Mouse (Mus musculus): ENCODE measurements around the gene Exoc4. TPM values are rescaled to one million over a fixed set of nuclear protein-coding genes. Genes with fewer than 3 reads are reported as not detected.

Gene Exoc4
- polyA plus RNA-seq, 1 experiment from 2014 or later = 18.1 TPM

DNA sequence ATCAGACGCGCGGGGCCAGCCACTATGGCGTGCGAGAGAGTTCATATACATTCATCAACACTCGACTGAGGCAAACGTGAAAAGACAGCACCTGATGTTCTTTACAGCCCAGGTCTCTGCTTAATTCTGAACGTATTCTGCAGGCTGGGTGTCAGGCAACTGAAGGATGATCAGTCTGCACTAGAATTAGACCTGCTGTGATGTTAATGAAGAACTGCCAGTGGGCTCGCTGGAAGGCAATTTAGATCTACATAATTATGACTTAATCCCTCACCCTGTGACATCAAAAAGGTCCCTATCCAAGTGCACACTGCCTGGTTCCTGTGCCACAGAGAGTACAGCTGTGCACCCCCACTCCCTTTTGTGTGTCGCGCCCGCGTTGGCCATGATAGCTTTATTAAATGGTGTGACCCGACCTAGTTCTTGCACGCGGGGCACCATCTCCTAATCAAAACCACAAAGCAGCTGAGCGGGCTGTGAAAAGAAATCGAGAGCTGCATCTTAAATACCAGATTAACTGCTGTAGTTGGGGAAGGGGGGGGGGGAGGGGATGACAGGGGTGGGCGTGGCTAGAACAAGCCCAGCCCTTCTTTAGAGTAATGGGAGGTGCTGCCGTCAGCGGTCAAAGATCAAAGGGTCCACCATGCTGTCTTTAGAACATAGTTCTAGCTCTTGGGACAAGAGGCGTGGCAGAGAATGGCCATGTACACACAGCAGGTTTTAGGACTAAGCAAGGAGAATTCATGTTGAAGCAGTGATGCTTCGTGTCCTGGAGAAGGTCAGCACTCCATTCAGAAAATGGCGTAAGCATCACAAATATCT lies 743.5 kb downstream of the Exoc4 start:
- no peaks in the 10 kb centered on the region for H3K9me3 ChIP-seq (replicated peaks; ENCODE audit: low read length)
- no peak for TF ChIP-seq CTCF (IDR thresholded peaks at IDR 0.05; ENCODE audit: low read depth)
- no peaks in the 10 kb centered on the region for H3K4me1 ChIP-seq (replicated peaks; ENCODE audit: insufficient read depth, low read length)
- H3K9ac ChIP-seq (ENCODE audit: low read depth, low read length) = no peak overlapping the region
- H3K27ac ChIP-seq = no peak overlapping the region
- DNase-seq (ENCODE audit: low spot score) = no peak
- ATAC-seq (replicated peaks; ENCODE audit: low FRiP score, low read depth) = no peak
- H3K4me3 ChIP-seq (replicated peaks; ENCODE audit: low read depth, low read length) = no peak overlapping the region
- no peaks in the 10 kb centered on the region for H3K27me3 ChIP-seq (ENCODE audit: insufficient read depth, low read length)
- H3K4me2 ChIP-seq (ENCODE audit: low read length) = no peak overlapping the region
- 57% methylated on average over 24 of the region's 24 CpGs for WGBS
- no peaks in the 10 kb centered on the region for H3K36me3 ChIP-seq (ENCODE audit: insufficient read depth, low read length)

DNA sequence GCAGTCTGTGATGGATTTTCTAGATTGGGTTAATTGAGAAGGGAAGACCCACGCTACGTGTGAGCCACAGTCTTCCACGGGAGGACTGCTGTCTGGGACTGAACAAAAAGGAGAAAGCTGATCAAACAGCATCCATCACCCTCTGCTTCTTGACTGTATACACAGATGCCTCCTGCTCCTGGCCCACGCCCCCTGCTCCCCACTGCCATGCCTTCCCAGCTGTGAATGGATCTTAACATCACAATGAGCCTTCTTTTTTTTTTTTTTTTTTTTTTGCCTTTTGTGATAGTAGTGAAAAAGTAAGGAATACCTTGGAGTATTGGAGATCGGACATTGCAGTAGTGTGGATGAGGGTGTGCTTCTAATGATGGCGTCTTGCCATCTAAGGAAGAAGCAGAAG lies 745.0 kb downstream of the Exoc4 start:
- H3K27me3 ChIP-seq (ENCODE audit: insufficient read depth, low read length) = no peaks in the 10 kb centered on the region
- 82% methylated on average over 6 of the region's 6 CpGs for WGBS
- H3K27ac ChIP-seq = no peak overlapping the region
- no peak for TF ChIP-seq CTCF (IDR thresholded peaks at IDR 0.05; ENCODE audit: low read depth)
- H3K9me3 ChIP-seq (replicated peaks; ENCODE audit: low read length) = no peaks in the 10 kb centered on the region
- no peak overlapping the region for H3K9ac ChIP-seq (ENCODE audit: low read depth, low read length)
- DNase-seq (ENCODE audit: low spot score) (no peak), ATAC-seq (replicated peaks; ENCODE audit: low FRiP score, low read depth) (no peak)
- H3K36me3 ChIP-seq (ENCODE audit: insufficient read depth, low read length) = no peaks in the 10 kb centered on the region
- no peak overlapping the region for H3K4me3 ChIP-seq (replicated peaks; ENCODE audit: low read depth, low read length)
- no peaks in the 10 kb centered on the region for H3K4me1 ChIP-seq (replicated peaks; ENCODE audit: insufficient read depth, low read length)
- H3K4me2 ChIP-seq (ENCODE audit: low read length) = no peak overlapping the region

DNA sequence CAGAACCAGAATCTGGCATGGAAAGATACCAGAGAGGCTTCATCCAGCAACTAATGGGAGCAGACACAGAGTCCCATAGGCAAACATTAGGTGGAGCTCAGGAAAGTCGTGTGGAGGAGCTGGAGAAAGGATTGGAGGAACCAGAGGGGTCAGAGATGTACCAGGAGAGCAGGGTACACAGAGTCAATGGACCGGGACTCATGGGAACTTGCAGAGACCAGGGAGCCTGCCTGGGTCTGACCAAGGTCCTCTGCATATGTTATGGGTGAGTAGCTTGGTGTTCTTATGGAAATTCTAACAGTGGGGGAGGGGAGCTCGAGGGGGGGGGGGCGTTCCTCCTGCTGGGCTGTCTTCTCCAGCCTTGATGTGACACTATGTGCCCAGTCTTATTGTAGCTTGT lies 749.7 kb downstream of the Exoc4 start:
- H3K9ac ChIP-seq (ENCODE audit: low read depth, low read length) = no peak overlapping the region
- H3K36me3 ChIP-seq (ENCODE audit: insufficient read depth, low read length) = no peaks in the 10 kb centered on the region
- H3K9me3 ChIP-seq (replicated peaks; ENCODE audit: low read length) = no peaks in the 10 kb centered on the region
- no peak for TF ChIP-seq CTCF (IDR thresholded peaks at IDR 0.05; ENCODE audit: low read depth)
- no peaks in the 10 kb centered on the region for H3K4me1 ChIP-seq (replicated peaks; ENCODE audit: insufficient read depth, low read length)
- WGBS = 32% methylated on average over 3 of the region's 4 CpGs
- no peak overlapping the region for H3K27ac ChIP-seq
- H3K4me2 ChIP-seq (ENCODE audit: low read length) = no peak overlapping the region
- no peak for DNase-seq (ENCODE audit: low spot score)
- no peak overlapping the region for H3K4me3 ChIP-seq (replicated peaks; ENCODE audit: low read depth, low read length)
- peak; percentile 94 for ATAC-seq (replicated peaks; ENCODE audit: low FRiP score, low read depth)
- no peaks in the 10 kb centered on the region for H3K27me3 ChIP-seq (ENCODE audit: insufficient read depth, low read length)

DNA sequence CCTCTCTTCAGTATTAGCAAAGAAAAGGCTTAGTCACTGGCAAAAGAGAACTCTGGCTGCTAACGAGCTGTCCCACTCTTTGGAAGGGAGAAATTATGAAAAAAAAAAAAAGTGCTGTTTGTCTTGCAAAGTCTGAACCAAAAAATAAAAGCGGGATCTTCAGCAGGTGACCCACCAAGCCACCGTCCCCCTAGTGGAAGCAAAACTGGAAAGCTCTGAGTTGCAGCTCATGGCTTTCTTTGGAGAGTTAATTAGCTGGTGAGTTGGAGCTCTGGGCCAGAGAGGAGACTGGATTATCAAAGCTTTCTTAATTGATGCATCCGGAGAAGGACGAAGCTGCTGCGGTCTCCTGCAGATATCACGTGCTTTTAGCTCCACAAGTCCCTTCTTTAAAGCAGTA lies 750.6 kb downstream of the Exoc4 start:
- no peak overlapping the region for H3K9ac ChIP-seq (ENCODE audit: low read depth, low read length)
- no peak overlapping the region for H3K4me2 ChIP-seq (ENCODE audit: low read length)
- no peak for DNase-seq (ENCODE audit: low spot score)
- H3K4me1 ChIP-seq (replicated peaks; ENCODE audit: insufficient read depth, low read length) = no peaks in the 10 kb centered on the region
- no peaks in the 10 kb centered on the region for H3K9me3 ChIP-seq (replicated peaks; ENCODE audit: low read length)
- no peak overlapping the region for H3K4me3 ChIP-seq (replicated peaks; ENCODE audit: low read depth, low read length)
- 37% methylated on average over 7 of the region's 7 CpGs for WGBS
- ATAC-seq (replicated peaks; ENCODE audit: low FRiP score, low read depth) = no peak
- TF ChIP-seq CTCF (IDR thresholded peaks at IDR 0.05; ENCODE audit: low read depth) = peak; percentile 28
- no peaks in the 10 kb centered on the region for H3K27me3 ChIP-seq (ENCODE audit: insufficient read depth, low read length)
- no peaks in the 10 kb centered on the region for H3K36me3 ChIP-seq (ENCODE audit: insufficient read depth, low read length)
- H3K27ac ChIP-seq = no peak overlapping the region

DNA sequence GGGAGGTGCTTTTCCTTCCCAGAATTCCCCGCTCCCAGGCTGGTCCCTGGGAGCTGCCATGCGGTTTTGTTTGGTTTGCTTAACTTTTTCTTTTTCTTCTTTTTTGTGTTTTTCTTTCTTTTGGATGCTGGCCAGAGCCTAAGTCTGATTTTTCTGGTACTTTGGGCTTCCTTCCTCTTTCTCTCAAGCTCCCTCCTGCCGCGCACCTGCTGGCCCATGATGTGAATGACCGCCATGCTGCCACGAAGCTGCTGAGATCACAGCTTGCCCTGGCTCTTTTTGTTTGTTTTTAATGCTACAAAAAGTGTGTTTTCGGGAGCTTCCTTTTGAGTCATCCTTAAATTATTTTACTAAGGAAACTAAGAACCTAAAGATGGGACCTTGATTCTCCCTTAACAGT lies 751.8 kb downstream of the Exoc4 start:
- DNase-seq (ENCODE audit: low spot score) = no peak
- H3K4me2 ChIP-seq (ENCODE audit: low read length) = no peak overlapping the region
- no peak for ATAC-seq (replicated peaks; ENCODE audit: low FRiP score, low read depth)
- H3K27me3 ChIP-seq (ENCODE audit: insufficient read depth, low read length) = no peaks in the 10 kb centered on the region
- no peak overlapping the region for H3K9ac ChIP-seq (ENCODE audit: low read depth, low read length)
- H3K27ac ChIP-seq = no peak overlapping the region
- no peak for TF ChIP-seq CTCF (IDR thresholded peaks at IDR 0.05; ENCODE audit: low read depth)
- H3K4me1 ChIP-seq (replicated peaks; ENCODE audit: insufficient read depth, low read length) = no peaks in the 10 kb centered on the region
- WGBS = 85% methylated on average over 7 of the region's 7 CpGs
- no peaks in the 10 kb centered on the region for H3K9me3 ChIP-seq (replicated peaks; ENCODE audit: low read length)
- H3K4me3 ChIP-seq (replicated peaks; ENCODE audit: low read depth, low read length) = no peak overlapping the region
- H3K36me3 ChIP-seq (ENCODE audit: insufficient read depth, low read length) = no peaks in the 10 kb centered on the region

DNA sequence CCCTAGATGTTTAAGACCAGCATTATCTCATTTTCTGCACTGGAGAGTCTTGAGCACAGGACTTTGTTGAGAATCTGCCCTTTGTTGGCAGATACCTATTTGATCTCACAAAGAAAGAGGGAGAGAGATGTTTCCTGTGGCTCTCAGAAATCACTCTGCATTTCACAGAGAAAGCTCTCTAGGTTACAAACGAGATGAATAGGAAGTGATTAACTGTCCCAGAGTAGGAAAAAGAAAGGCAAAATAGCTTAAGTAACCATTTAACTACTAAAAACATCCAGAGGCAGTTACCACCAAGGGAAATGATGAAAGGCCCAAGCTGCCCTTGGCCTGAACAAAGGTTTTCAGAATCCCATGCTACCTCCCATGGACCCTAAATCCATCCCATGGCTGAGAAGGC lies 754.1 kb downstream of the Exoc4 start:
- H3K4me3 ChIP-seq (replicated peaks; ENCODE audit: low read depth, low read length) = no peak overlapping the region
- no peaks in the 10 kb centered on the region for H3K36me3 ChIP-seq (ENCODE audit: insufficient read depth, low read length)
- DNase-seq (ENCODE audit: low spot score) (no peak), ATAC-seq (replicated peaks; ENCODE audit: low FRiP score, low read depth) (no peak)
- no peak for TF ChIP-seq CTCF (IDR thresholded peaks at IDR 0.05; ENCODE audit: low read depth)
- H3K9me3 ChIP-seq (replicated peaks; ENCODE audit: low read length) = no peaks in the 10 kb centered on the region
- H3K4me1 ChIP-seq (replicated peaks; ENCODE audit: insufficient read depth, low read length) = no peaks in the 10 kb centered on the region
- H3K4me2 ChIP-seq (ENCODE audit: low read length) = no peak overlapping the region
- H3K27me3 ChIP-seq (ENCODE audit: insufficient read depth, low read length) = no peaks in the 10 kb centered on the region
- WGBS = 23% methylated on average over 1 of the region's 1 CpGs
- H3K27ac ChIP-seq = no peak overlapping the region
- H3K9ac ChIP-seq (ENCODE audit: low read depth, low read length) = no peak overlapping the region

DNA sequence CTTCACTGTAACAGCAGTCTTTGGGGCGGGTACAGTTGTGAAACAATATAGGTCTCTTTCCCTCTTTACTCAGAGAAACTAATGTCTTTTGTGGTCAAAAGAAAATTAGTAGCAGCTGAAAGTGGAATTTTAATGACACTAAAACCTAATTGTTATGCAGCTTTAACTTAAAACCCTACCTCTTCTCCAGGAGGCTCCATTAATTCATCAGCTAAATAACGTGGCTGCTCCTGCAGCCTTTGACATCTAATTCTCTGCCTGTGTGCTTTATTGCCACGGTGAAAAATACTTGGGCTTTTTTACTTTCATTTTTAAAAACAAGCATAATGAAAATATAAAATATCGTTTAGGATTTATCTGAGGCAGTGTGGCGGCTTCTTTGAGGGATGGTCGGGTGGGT lies 764.6 kb downstream of the Exoc4 start:
- Histone ChIP-seq H3K36me3 (ENCODE audit: insufficient read depth, low read length) (no peaks in the 10 kb centered on the region), H3K27ac (no peak overlapping the region), H3K4me2 (ENCODE audit: low read length) (no peak overlapping the region), H3K27me3 (ENCODE audit: insufficient read depth, low read length) (no peaks in the 10 kb centered on the region), H3K4me3 (replicated peaks; ENCODE audit: low read depth, low read length) (no peak overlapping the region), H3K9ac (ENCODE audit: low read depth, low read length) (no peak overlapping the region), H3K4me1 (replicated peaks; ENCODE audit: insufficient read depth, low read length) (no peaks in the 10 kb centered on the region), H3K9me3 (replicated peaks; ENCODE audit: low read length) (no peaks in the 10 kb centered on the region)
- ATAC-seq (replicated peaks; ENCODE audit: low FRiP score, low read depth) = no peak
- WGBS = 72% methylated on average over 6 of the region's 6 CpGs
- no peak for TF ChIP-seq CTCF (IDR thresholded peaks at IDR 0.05; ENCODE audit: low read depth)
- DNase-seq (ENCODE audit: low spot score) = no peak

Other genes starting within 250 kb of the Exoc4 start
- 154 and 160 TPM in 2 replicates for gene Chchd3, start 188.8 kb upstream of the Exoc4 start, polyA plus RNA-seq (2015; fragmentation: Nextera tagmentation; extraction: Ambion mirVana)

All from kidney, postnatal 0 days (tissue).